Mouse (Mus musculus) embryonic facial prominence, embryonic 14.5 days (tissue): Measurements from ENCODE around the gene Pop5. TPM values are rescaled to one million over a fixed set of nuclear protein-coding genes. Genes with fewer than 3 reads are reported as not detected.

Source experiments
- ATAC-seq: fragments of 200-750 bp; cut with Nextera tagmentation; 2 replicates; pipeline ENCODE4 v1.8.0; 2017; ENCODE audit warnings: low read depth, moderate number of reproducible peaks, moderate TSS enrichment
- DNase-seq: peaks from one replicate; pipeline ENCODE4 v3.0.0-alpha.2; 2015; ENCODE audit warnings: low spot score
- H3K27ac ChIP-seq: fragments of 300-500 bp; sonication (generic); replicated peaks from 2 replicates; pipeline ENCODE4 v1.5.1; 2014; ENCODE audit warnings: low read depth, mild to moderate bottlenecking, low read length, moderate library complexity
- H3K27me3 ChIP-seq: fragments of 300-500 bp; sonication (generic); replicated peaks from 2 replicates; pipeline ENCODE4 v1.6.1; 2014; ENCODE audit warnings: low read length; ENCODE audit not compliant: control insufficient read depth, insufficient read depth
- H3K36me3 ChIP-seq: fragments of 300-500 bp; sonication (generic); 2 replicates; pipeline ENCODE4 v1.6.1; 2014; ENCODE audit warnings: low read length, mixed read lengths; ENCODE audit not compliant: control insufficient read depth, insufficient read depth
- H3K4me1 ChIP-seq: fragments of 300-500 bp; sonication (generic); 2 replicates; pipeline ENCODE4 v1.6.1; 2014; ENCODE audit warnings: antibody characterized with exemption, low read length; ENCODE audit not compliant: control insufficient read depth, insufficient read depth
- H3K4me2 ChIP-seq: fragments of 300-500 bp; sonication (generic); 2 replicates; pipeline ENCODE4 v1.6.1; 2014; ENCODE audit warnings: low read depth, mild to moderate bottlenecking, low read length, moderate library complexity, mixed read lengths
- H3K4me3 ChIP-seq: fragments of 300-500 bp; sonication (generic); 2 replicates; pipeline ENCODE4 v1.5.1; 2014; ENCODE audit warnings: low read depth, mild to moderate bottlenecking, low read length
- H3K9ac ChIP-seq: fragments of 300-500 bp; sonication (generic); 2 replicates; pipeline ENCODE4 v1.6.1; 2014; ENCODE audit warnings: low read depth, mild to moderate bottlenecking, low read length, moderate library complexity, mixed read lengths
- H3K9me3 ChIP-seq: fragments of 300-500 bp; sonication (generic); 2 replicates; pipeline ENCODE4 v1.6.1; 2016; ENCODE audit warnings: low read length; ENCODE audit not compliant: control insufficient read depth
- WGBS: fragments of 180-500 bp; shearing (Covaris S2); extraction: QIAGEN DNeasy Blood & Tissue Kit; methylation state at CpG from one replicate; pipeline ENCODE4 v1.1.7; 2014; 5-methylcytosine and 5-hydroxymethylcytosine counted together
- polyA plus RNA-seq: library from polyadenylated mRNA; unstranded; fragments of >200 nt; fragmentation: Nextera tagmentation; extraction: Ambion mirVana; gene quantifications from 2 replicates; pipeline ENCODE4 v1.2.1, GENCODE M21; 2014

The Pop5 gene
- polyA plus RNA-seq, 1 experiment from 2014 or later = 95.5 TPM

- H3K4me1 ChIP-seq = peaks cover 18% of the 10 kb centered on the region
- H3K27me3 ChIP-seq = no peaks in the 10 kb centered on the region
- H3K36me3 ChIP-seq = peaks cover 11% of the 10 kb centered on the region; the same call in 1 of the 2 replicates
- H3K4me3 ChIP-seq = peak within 1 kb of the TSS; percentile 100
- H3K9me3 ChIP-seq = no peaks in the 10 kb centered on the region
- peak within 1 kb of the TSS; percentile 88 for H3K4me2 ChIP-seq
- peak; percentile 92 for ATAC-seq
- peak within 1 kb of the TSS; percentile 84 for H3K27ac ChIP-seq
- peak within 1 kb of the TSS; percentile 97 for H3K9ac ChIP-seq
- WGBS = 15% methylated on average over 22 of the region's 26 CpGs
- peak; percentile 98 for DNase-seq
Observed at GRCm38 (mm10) chr5:115272812-115273548, 37.3 kb downstream of the Pop5 start, which contains the start of gene Rnf10. TSS of gene Rnf10 (minus strand) at chr5:115272898.

DNA sequence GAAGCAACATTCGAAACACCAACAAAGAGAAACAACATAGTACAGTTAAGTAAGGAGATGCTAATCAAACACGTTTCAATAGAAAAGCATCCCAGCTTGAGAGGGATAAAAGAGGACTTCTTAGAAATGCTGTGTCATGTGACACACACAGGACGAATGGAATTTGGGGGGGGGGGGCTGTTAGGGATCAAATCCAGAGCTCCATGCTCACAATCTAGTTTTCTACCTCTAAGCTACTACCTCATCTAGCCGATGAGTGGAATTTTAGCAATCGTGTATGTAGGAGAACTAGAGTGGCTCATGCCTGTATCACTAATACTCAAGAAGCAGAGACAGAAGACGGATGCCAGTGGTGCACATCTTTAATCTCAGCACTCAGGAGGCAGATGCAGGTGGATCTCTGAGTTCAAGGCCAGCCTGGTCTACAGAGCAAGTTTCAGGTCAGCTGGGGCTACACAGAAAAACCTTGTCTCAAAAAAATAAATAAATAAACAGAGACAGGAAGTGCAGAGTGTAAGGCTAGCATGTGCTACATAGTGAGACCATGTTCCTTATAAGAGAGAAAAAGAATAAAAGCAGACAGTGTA, 38.0 kb downstream of the Pop5 start:
- no peak overlapping the region for H3K4me3 ChIP-seq
- H3K9ac ChIP-seq = peak overlapping the region; percentile 97; the same call in 1 of the 2 replicates
- 71% methylated on average over 6 of the region's 6 CpGs for WGBS
- H3K4me2 ChIP-seq = peak overlapping the region; percentile 88; the same call in 1 of the 2 replicates
- DNase-seq (no peak), ATAC-seq (no peak)
- peak overlapping the region; percentile 79 for H3K27ac ChIP-seq
- peaks cover 6% of the 10 kb centered on the region; the same call in 1 of the 2 replicates for H3K36me3 ChIP-seq
- no peaks in the 10 kb centered on the region for H3K9me3 ChIP-seq
- no peaks in the 10 kb centered on the region for H3K27me3 ChIP-seq
- H3K4me1 ChIP-seq = peaks cover 18% of the 10 kb centered on the region

GRCm38 (mm10) chr5:115274353-115274752, 38.7 kb downstream of the Pop5 start:
- ATAC-seq (no peak), DNase-seq (no peak)
- Histone ChIP-seq H3K4me2 (no peak overlapping the region), H3K9me3 (no peaks in the 10 kb centered on the region), H3K36me3 (no peaks in the 10 kb centered on the region; the same call in 1 of the 2 replicates), H3K4me1 (peaks cover 18% of the 10 kb centered on the region), H3K9ac (no peak overlapping the region), H3K27me3 (no peaks in the 10 kb centered on the region), H3K4me3 (no peak overlapping the region), H3K27ac (no peak overlapping the region)
- 60% methylated on average over 1 of the region's 1 CpGs for WGBS

DNA sequence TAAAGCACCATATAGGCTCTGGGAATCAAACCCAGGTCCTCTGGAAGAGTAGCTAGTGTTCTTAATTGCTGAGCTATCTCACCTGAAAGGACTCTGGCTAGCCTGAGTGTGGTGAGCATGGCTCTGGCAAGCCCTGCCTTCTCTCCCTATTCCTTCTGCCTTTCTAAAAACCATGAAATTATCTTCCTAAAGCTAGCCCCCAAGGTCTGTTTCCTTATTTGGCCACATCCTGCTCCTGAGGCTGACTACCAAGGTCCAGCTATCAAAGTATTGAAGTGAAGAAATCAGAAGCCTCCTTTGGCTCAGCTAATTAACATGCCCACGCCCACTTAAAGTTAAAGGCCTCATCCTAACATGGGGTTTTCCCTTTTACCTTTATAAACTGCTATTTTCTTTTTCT, 39.1 kb downstream of the Pop5 start:
- no peaks in the 10 kb centered on the region for H3K27me3 ChIP-seq
- no peak overlapping the region for H3K27ac ChIP-seq
- no peaks in the 10 kb centered on the region for H3K9me3 ChIP-seq
- H3K4me2 ChIP-seq = no peak overlapping the region
- H3K9ac ChIP-seq = no peak overlapping the region
- DNase-seq = no peak
- H3K36me3 ChIP-seq = no peaks in the 10 kb centered on the region; the same call in 1 of the 2 replicates
- WGBS = 84% methylated on average over 1 of the region's 1 CpGs
- no peak for ATAC-seq
- H3K4me3 ChIP-seq = no peak overlapping the region
- H3K4me1 ChIP-seq = peaks cover 17% of the 10 kb centered on the region

DNA sequence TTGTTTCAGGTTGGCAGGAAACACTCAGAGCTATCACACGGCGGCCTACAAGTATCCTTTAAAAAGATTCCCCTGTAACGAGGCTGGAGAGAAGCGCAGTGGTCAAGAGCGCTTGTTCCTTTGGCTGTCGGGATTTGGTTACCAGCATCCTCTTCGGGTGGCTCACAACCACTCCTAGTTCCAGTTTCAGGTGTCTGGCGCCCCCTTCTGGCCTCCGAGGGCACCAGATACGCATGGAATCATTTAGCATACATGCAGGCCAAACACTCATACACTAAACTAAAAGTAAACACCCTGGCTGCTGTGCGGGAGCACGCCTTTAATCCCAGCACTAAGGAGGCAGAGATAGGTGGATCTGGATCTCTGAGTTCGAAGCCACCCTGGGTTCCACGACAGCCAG, 40.4 kb downstream of the Pop5 start:
- no peak for ATAC-seq
- Histone ChIP-seq H3K9ac (no peak overlapping the region), H3K9me3 (no peaks in the 10 kb centered on the region), H3K4me3 (no peak overlapping the region), H3K4me2 (no peak overlapping the region), H3K36me3 (no peaks in the 10 kb centered on the region), H3K27me3 (no peaks in the 10 kb centered on the region), H3K4me1 (peaks cover 9% of the 10 kb centered on the region), H3K27ac (no peak overlapping the region)
- 35% methylated on average over 14 of the region's 14 CpGs for WGBS
- DNase-seq = no peak

DNA sequence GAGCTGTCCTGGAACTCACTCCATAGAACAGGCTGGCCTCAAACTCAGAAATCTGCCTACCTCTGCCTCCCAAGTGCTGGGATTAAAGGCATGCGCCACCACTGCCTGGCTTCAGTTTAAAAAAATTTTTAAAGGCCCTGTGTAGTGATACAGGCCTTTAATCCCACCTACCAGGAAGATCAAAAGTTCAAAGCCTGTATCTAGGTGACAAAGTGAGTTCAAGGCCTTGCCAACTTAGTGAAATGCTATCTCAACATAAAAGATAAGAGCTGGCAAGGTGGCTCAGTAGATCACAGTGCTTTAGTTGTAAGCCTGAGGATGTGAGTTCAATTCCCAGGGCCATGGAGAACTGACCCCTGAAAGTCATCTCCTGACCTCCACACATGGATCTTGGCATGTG, 42.4 kb downstream of the Pop5 start:
- no peak overlapping the region for H3K4me3 ChIP-seq

GRCm38 (mm10) chr5:115278785-115279184, 43.1 kb downstream of the Pop5 start:
- no peaks in the 10 kb centered on the region for H3K9me3 ChIP-seq
- no peak overlapping the region for H3K9ac ChIP-seq
- H3K4me1 ChIP-seq = peaks cover 5% of the 10 kb centered on the region
- WGBS = 48% methylated on average over 2 of the region's 2 CpGs
- DNase-seq (no peak), ATAC-seq (no peak)
- H3K4me3 ChIP-seq = no peak overlapping the region
- no peaks in the 10 kb centered on the region for H3K27me3 ChIP-seq
- no peak overlapping the region for H3K27ac ChIP-seq
- no peak overlapping the region for H3K4me2 ChIP-seq
- H3K36me3 ChIP-seq = peaks cover 7% of the 10 kb centered on the region

More for the DNA sequence above, 42.4 kb downstream of the Pop5 start:
- no peaks in the 10 kb centered on the region for H3K9me3 ChIP-seq
- H3K4me1 ChIP-seq = peaks cover 9% of the 10 kb centered on the region
- H3K36me3 ChIP-seq = 0 out of 2 replicates have a peak, but pooled peaks cover under 1% of the 10 kb centered on the region
- no peak overlapping the region for H3K27ac ChIP-seq
- H3K4me2 ChIP-seq = no peak overlapping the region
- WGBS = 83% methylated on average over 1 of the region's 1 CpGs
- H3K9ac ChIP-seq = no peak overlapping the region
- DNase-seq (no peak), ATAC-seq (no peak)
- H3K27me3 ChIP-seq = no peaks in the 10 kb centered on the region

DNA sequence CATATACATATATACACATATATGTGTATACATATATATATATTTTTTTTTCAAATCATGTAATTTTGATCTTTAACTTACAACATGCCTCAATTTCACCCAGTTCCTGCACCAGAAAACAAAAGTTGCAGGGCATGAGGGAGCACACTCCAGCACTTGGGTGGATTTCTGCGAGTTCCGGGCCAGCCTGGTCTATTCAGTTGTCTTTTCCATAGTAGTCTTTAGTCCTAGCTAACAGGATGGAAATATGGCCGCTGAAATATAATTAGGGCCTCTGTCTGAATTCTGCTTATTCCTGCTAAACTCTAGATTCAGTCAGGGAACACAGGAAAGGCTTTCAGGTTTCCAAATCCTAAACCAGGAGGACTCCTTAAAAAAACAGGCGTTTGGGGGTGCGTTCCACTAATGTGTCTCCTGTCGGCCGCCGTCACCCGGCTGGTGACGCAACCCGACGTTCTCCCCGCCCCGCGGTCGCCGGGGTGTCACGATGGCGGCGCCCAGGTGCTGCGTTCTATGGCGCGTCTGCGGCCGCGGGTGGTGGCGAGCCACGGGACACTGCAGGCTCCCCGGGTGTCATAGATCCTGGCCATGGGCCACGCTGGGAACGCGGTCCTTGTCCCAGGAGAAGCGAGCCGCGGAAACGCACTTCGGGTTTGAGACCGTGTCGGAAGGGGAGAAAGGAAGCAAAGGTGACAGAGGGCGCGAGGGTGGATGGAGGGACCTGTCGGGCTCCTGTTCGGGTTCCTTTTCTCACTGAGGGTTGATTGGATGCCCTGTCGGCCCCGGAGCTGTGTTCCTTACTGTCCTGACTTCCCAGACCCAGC, 43.8 kb downstream of the Pop5 start, which contains the start of gene Coq5:
Coq5 (plus strand) TSS at position 441 of the 824 bp plus-strand sequence.
- H3K9me3 ChIP-seq = no peaks in the 10 kb centered on the region
- 4% methylated on average over 45 of the region's 45 CpGs for WGBS
- peak within 1 kb of the TSS; percentile 86 for H3K9ac ChIP-seq
- DNase-seq = peak; percentile 88
- no peaks in the 10 kb centered on the region for H3K27me3 ChIP-seq
- H3K4me1 ChIP-seq = peaks cover 5% of the 10 kb centered on the region
- peak within 1 kb of the TSS; percentile 49; the same call in 1 of the 2 replicates for H3K27ac ChIP-seq
- H3K4me2 ChIP-seq = peak within 1 kb of the TSS; percentile 76
- H3K4me3 ChIP-seq = peak within 1 kb of the TSS; percentile 86
- peak; percentile 88; the same call in 1 of the 2 replicates for ATAC-seq
- peaks cover 14% of the 10 kb centered on the region for H3K36me3 ChIP-seq
